Mouse (Mus musculus) left cerebral cortex, adult 18-20 months (tissue): ENCODE results near the gene Emsy. TPM values are rescaled to one million over a fixed set of nuclear protein-coding genes. Genes with fewer than 3 reads are reported as not detected.

ENCODE experiments used
- DNase-seq, 2 experiments: peaks; one replicate each; pipeline ENCODE4 v3.0.0; 2021 to 2022; ENCODE audit warnings: low spot score in 2 of 2, mixed read lengths in 1 of 2
- total RNA-seq, 2 experiments: library from RNA; stranded (reverse); gene quantifications; 2 replicates each; pipeline ENCODE4 v1.2.3; 2021

The Emsy gene
- total RNA-seq, 2 experiments from 2014 or later: 62.8 to 64.8 TPM

DNA sequence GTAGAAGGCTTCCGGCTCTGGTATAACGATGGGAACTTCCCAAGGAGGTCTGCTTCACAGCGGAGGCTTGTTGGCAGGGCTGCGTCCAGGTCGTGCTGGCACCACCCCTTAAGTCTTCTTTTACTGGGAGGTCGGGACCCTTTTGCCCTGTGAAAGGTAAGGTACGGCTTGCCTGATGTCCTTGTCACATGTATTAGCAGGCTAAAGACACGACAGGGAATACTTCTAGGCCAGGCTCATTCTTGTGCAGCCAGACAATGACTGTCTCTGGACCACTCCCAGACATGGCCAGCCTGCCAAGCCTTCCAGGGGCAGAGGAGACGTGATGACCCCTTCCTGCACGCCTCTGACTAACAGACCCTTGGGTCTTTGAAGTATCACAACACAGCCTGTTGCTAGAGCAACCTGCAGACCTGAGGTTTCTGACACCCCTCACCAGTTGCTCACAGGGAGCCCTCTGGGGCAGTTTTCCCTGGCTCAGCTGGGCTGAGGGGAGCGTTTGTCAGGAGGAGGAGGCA, 112.7 kb downstream of the Emsy start:
- DNase-seq: no peak

DNA sequence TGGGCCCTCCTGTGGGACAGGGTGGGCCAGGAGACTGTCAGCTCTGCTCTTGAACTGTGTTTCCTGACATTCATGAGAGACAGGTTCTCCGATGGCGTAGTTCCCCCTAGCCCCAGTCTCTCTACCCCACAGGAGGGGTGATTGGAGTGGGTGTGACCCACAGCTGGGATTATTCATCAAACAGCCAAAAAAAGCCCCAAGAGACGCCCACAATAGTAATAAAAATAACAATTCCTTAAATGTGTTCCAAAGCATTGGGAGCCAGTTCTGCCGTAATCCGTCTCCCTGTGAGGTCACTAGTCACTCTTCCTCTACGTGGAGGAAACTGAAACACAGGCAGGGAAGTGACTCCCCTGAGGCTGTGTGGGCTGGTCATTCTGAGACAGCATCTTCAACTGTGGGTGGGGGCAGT, 113.8 kb downstream of the Emsy start:
- DNase-seq: peak; percentile 21 to 26

- DNase-seq: no peak
Observed at GRCm38 (mm10) chr7:98542267-98542666, 114.3 kb downstream of the Emsy start.

DNA sequence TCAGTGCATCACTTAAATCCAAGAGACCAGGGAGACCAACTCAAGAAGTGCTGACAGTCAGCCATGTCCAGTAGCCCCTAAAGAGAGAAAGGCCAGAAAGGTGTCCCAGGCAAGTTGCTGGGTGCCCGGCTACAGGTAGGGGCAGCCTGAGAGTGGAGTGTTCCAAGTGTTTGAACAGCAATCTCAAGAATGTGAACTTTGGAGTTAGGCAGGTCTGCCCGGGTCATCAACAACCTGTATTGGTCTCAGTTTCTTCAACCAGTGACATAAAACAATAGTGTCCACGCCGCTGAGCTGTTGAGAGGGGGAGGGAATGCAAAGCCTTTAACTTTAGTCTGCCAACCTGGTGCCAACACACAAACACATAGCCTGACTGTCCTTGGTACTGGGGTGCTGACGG, 115.0 kb downstream of the Emsy start:
- no peak for DNase-seq

GRCm38 (mm10) chr7:98540879-98541278, 115.7 kb downstream of the Emsy start:
- no peak for DNase-seq

- DNase-seq: no peak
Observed at GRCm38 (mm10) chr7:98537967-98538573, 118.5 kb downstream of the Emsy start.

GRCm38 (mm10) chr7:98537210-98537966, 119.2 kb downstream of the Emsy start:
- no peak for DNase-seq

Other genes with a start within 250 kb of the Emsy start
- gene Gucy2d, start 216.4 kb downstream of the Emsy start, total RNA-seq: not detected
- 1 to 10 TPM; 5.9 to 6.4 TPM for gene Lrrc32, start 167.5 kb downstream of the Emsy start, total RNA-seq
- 10 to 100 TPM; 62.3 to 63.1 TPM for gene Thap12, start 46.3 kb upstream of the Emsy start, total RNA-seq
- gene Wnt11, start 178.3 kb upstream of the Emsy start, total RNA-seq: under 1 TPM; 0.56 to 0.93 TPM